Mouse (Mus musculus) midbrain, embryonic 14.5 days (tissue): Measurements from ENCODE around the gene Dnah9. TPM values are rescaled to one million over a fixed set of nuclear protein-coding genes. Genes with fewer than 3 reads are reported as not detected.

ENCODE experiments used
- ATAC-seq: fragments of 200-750 bp; cut with Nextera tagmentation; 2 replicates; pipeline ENCODE4 v1.8.0; 2017; ENCODE audit warnings: moderate number of reproducible peaks, moderate library complexity; ENCODE audit not compliant: low FRiP score, low TSS enrichment
- DNase-seq: peaks from one replicate; pipeline ENCODE4 v3.0.0-alpha.2; 2015
- H3K27ac ChIP-seq: fragments of 300-500 bp; sonication (generic); replicated peaks from 2 replicates; pipeline ENCODE4 v1.5.1; 2014; ENCODE audit warnings: mild to moderate bottlenecking, low read depth, low read length, moderate library complexity
- H3K27me3 ChIP-seq: fragments of 300-500 bp; sonication (generic); 2 replicates; pipeline ENCODE4 v1.6.1; 2014; ENCODE audit warnings: low read length, control low read depth, mixed read lengths; ENCODE audit not compliant: control insufficient read depth, insufficient read depth
- H3K36me3 ChIP-seq: fragments of 300-500 bp; sonication (generic); 2 replicates; pipeline ENCODE4 v1.6.1; 2014; ENCODE audit warnings: low read length, control low read depth; ENCODE audit not compliant: control insufficient read depth, insufficient read depth
- H3K4me1 ChIP-seq: fragments of 300-500 bp; sonication (generic); 2 replicates; pipeline ENCODE4 v1.6.1; 2014; ENCODE audit warnings: mild to moderate bottlenecking, antibody characterized with exemption, low read length, control low read depth; ENCODE audit not compliant: control insufficient read depth, insufficient read depth
- H3K4me2 ChIP-seq: fragments of 300-500 bp; sonication (generic); 2 replicates; pipeline ENCODE4 v1.6.1; 2014; ENCODE audit warnings: mild to moderate bottlenecking, low read length, moderate library complexity
- H3K4me3 ChIP-seq: fragments of 300-500 bp; sonication (generic); replicated peaks from 2 replicates; pipeline ENCODE4 v1.5.1; 2014; ENCODE audit warnings: low read depth, low read length
- H3K9ac ChIP-seq: fragments of 300-500 bp; sonication (generic); replicated peaks from 2 replicates; pipeline ENCODE4 v1.6.1; 2014; ENCODE audit warnings: mild to moderate bottlenecking, low read length, moderate library complexity
- H3K9me3 ChIP-seq: fragments of 300-500 bp; sonication (generic); 2 replicates; pipeline ENCODE4 v1.6.1; 2016; ENCODE audit warnings: low read length, control low read depth, mixed read lengths; ENCODE audit not compliant: control insufficient read depth
- WGBS: fragments of 180-500 bp; shearing (Covaris S2); extraction: QIAGEN DNeasy Blood & Tissue Kit; methylation state at CpG from one replicate; pipeline ENCODE4 v1.1.7; 2014; 5-methylcytosine and 5-hydroxymethylcytosine counted together
- polyA plus RNA-seq: library from polyadenylated mRNA; unstranded; fragments of >200 nt; fragmentation: Nextera tagmentation; extraction: Ambion mirVana; gene quantifications from 2 replicates; pipeline ENCODE4 v1.2.1, GENCODE M21; 2014

Gene Dnah9
- polyA plus RNA-seq, 1 experiment from 2014 or later, result 1.1 TPM

DNA sequence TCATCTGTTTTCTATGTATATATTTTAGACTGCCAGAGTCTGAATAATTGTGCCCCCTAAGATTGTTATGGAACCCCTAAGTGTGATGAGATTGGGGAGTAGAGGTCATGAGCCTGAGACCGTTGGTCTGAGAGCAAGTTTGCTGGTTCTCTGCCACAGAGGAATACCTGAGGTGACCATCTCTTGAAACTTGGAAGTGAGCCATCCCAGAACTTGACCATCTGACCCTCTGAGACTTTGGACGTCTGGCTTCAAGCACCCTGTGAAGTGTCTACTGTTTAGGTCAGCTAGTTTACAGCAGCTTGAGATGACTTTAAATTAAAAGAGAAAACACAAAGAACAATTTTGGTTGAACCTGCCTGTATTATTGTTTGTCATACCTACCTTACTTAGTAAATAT lies 125.8 kb downstream of the Dnah9 start:
- H3K36me3 ChIP-seq, result no peaks in the 10 kb centered on the region
- DNase-seq, result no peak
- no peak overlapping the region for H3K4me3 ChIP-seq
- no peak overlapping the region for H3K4me2 ChIP-seq
- H3K9me3 ChIP-seq, result no peaks in the 10 kb centered on the region
- no peak for ATAC-seq
- no peaks in the 10 kb centered on the region for H3K4me1 ChIP-seq
- 87% methylated on average over 2 of the region's 2 CpGs for WGBS
- H3K9ac ChIP-seq, result no peak overlapping the region
- no peak overlapping the region for H3K27ac ChIP-seq
- no peaks in the 10 kb centered on the region for H3K27me3 ChIP-seq

DNA sequence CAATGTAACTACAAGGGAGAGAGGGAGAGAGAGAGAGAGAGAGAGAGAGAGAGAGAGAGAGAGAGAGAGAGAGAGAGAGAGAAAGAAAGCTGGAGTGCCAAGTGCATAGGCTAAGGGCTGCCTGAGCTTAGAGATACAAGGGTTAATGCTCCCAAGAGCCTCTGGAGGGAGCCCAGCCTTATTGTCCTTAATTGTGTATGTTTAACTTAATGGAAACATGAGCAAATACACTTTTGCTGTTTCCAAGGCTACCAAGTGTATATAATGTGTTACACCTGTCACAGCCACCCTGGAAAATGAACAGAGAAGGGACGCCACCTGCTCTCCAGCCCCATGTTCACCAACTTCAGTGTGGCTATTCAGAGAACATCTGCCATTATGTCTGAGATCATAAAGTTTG lies 142.6 kb downstream of the Dnah9 start:
- H3K4me2 ChIP-seq, result no peak overlapping the region
- H3K36me3 ChIP-seq, result no peaks in the 10 kb centered on the region
- no peaks in the 10 kb centered on the region for H3K4me1 ChIP-seq
- no peak overlapping the region for H3K9ac ChIP-seq
- no peaks in the 10 kb centered on the region for H3K9me3 ChIP-seq
- H3K4me3 ChIP-seq, result no peak overlapping the region
- 95% methylated on average over 1 of the region's 1 CpGs for WGBS
- no peaks in the 10 kb centered on the region for H3K27me3 ChIP-seq
- no peak overlapping the region for H3K27ac ChIP-seq
- ATAC-seq, result no peak
- DNase-seq, result no peak

DNA sequence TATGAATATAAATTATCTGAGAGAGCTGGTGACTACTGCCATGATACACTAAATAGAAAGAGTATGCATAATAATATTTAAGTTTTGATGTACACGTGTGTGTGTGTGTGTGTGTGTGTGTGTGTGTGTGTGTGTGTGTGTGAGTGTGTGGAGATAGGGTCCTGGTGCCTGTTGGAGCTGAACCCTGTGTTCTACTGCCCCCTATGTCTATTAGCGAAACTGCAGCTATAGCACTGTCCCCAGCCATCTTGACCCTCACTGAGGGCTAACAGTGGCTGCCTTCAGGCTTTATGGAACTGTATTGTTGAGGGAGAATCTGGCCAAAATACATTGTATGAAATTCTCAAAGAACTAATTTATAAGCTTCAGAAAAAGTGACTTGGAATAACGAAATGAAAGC lies 192.5 kb downstream of the Dnah9 start:
- DNase-seq (no peak), ATAC-seq (no peak)
- Histone ChIP-seq H3K27ac (no peak overlapping the region), H3K36me3 (no peaks in the 10 kb centered on the region), H3K9me3 (no peaks in the 10 kb centered on the region), H3K9ac (no peak overlapping the region), H3K27me3 (no peaks in the 10 kb centered on the region), H3K4me1 (no peaks in the 10 kb centered on the region), H3K4me3 (no peak overlapping the region), H3K4me2 (no peak overlapping the region)
- 68% methylated on average over 3 of the region's 3 CpGs for WGBS

DNA sequence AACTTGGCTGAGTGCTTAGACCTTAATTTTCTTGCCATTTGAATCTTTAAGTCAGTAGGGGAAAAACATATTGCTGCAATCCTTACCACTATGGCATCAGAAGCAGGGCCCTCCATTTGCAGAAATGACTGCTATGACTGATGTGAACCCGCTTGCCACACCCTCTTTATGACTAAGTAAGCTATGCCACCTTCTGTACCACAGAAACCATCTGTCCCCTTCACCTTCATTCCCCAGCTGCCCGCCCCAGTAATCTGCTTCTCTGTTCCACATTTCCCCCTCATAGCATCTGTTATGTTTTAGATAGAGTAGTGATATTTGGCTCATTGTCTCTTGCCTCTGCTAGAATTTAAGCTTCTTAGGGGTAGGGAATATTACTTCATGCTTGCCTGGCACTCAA lies 237.6 kb downstream of the Dnah9 start:
- no peak for ATAC-seq
- Histone ChIP-seq H3K9ac (no peak overlapping the region), H3K9me3 (no peaks in the 10 kb centered on the region), H3K4me1 (peaks cover 7% of the 10 kb centered on the region; the same call in 1 of the 2 replicates), H3K4me2 (no peak overlapping the region), H3K36me3 (no peaks in the 10 kb centered on the region), H3K27me3 (no peaks in the 10 kb centered on the region), H3K27ac (no peak overlapping the region), H3K4me3 (no peak overlapping the region)
- 88% methylated on average over 2 of the region's 2 CpGs for WGBS
- no peak for DNase-seq

DNA sequence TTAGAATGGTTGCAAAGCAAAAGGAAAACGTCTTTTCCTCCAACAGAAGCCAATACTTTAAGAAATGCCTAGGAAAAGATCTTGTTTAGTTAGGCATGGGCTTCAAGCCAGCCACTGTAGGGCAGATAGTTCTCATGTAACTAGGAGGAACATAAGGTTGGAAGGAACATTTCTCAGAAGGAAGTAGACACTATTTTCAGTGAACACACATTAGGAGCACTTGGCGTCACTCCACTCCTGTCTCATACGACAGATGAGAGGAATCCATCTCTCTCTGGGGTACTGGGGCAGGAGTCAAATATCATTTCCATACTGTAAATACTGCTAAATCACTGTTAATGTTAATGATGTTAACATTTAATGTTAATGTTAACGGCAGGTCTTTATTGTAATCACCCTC lies 238.0 kb downstream of the Dnah9 start:
- Histone ChIP-seq H3K27me3 (no peaks in the 10 kb centered on the region), H3K4me2 (no peak overlapping the region), H3K9ac (no peak overlapping the region), H3K4me1 (peaks cover 7% of the 10 kb centered on the region; the same call in 1 of the 2 replicates), H3K27ac (no peak overlapping the region), H3K36me3 (no peaks in the 10 kb centered on the region), H3K9me3 (no peaks in the 10 kb centered on the region), H3K4me3 (no peak overlapping the region)
- 84% methylated on average over 4 of the region's 4 CpGs for WGBS
- DNase-seq (no peak), ATAC-seq (no peak)

DNA sequence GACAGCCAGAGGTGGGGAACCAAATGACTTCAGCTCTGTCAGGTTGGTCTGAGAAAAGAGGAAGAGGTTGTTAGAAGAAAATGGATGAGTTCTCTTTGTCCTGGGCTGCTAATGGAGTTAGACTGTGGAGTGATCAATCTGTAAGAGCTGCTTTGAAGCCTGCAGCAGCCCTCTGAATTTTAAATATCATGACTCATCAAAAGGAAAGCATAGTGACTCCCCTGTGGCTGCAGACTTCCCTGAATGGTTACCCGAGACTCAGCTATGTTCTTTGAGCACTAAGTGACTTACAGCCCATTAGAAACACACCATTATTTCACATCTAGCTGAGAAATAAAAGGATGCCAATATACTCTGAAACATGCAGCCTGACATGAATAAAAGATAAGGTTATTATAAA lies 240.4 kb downstream of the Dnah9 start:
- Histone ChIP-seq H3K4me3 (no peak overlapping the region), H3K9me3 (no peaks in the 10 kb centered on the region), H3K27me3 (no peaks in the 10 kb centered on the region), H3K9ac (no peak overlapping the region), H3K36me3 (no peaks in the 10 kb centered on the region), H3K4me2 (no peak overlapping the region), H3K27ac (peak overlapping the region; percentile 66), H3K4me1 (peaks cover 7% of the 10 kb centered on the region; the same call in 1 of the 2 replicates)
- DNase-seq (peak; percentile 58), ATAC-seq (no peak)
- 31% methylated on average over 1 of the region's 1 CpGs for WGBS

DNA sequence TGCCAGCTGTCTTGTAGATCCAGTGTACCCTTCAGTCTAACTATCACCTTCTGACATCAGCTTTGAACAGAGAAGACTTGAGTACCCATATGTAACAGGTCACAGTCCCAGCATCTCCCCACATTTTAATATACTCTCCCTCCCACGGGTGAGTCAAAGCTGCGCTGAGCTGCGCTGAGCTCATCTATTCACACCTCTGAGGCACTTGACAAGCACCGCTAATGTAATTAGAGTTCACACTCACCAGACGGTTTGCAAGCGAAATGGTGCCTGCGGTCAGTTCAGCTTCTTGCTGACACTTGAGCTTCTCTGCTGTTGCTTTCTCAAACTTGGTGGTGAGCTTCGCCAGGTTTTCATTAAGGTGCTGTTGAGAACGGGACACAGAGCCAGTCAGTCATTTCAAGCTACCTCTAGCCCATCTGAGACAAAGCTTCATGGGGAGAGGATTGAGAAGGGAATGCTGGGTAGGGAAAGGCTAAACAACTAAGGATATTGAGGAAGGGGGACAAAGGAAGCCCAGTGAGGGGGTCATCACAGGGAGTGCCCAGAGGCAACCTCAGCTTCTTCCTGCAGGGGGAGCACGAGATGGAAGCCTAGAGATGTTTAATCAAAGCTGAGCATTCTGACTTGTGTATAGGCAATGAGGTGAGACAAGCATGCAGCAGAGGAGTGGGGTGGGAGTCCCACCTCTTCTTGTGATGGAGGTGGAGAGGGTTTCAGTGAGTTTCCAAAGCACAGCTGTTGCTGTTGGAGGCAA lies 249.7 kb downstream of the Dnah9 start:
- H3K36me3 ChIP-seq, result no peaks in the 10 kb centered on the region
- no peaks in the 10 kb centered on the region for H3K4me1 ChIP-seq
- no peaks in the 10 kb centered on the region for H3K27me3 ChIP-seq
- no peaks in the 10 kb centered on the region for H3K9me3 ChIP-seq
- DNase-seq (peak; percentile 4), ATAC-seq (no peak)
- 74% methylated on average over 10 of the region's 10 CpGs for WGBS
- no peak overlapping the region for H3K9ac ChIP-seq
- H3K4me2 ChIP-seq, result no peak overlapping the region
- no peak overlapping the region for H3K4me3 ChIP-seq
- H3K27ac ChIP-seq, result no peak overlapping the region

DNA sequence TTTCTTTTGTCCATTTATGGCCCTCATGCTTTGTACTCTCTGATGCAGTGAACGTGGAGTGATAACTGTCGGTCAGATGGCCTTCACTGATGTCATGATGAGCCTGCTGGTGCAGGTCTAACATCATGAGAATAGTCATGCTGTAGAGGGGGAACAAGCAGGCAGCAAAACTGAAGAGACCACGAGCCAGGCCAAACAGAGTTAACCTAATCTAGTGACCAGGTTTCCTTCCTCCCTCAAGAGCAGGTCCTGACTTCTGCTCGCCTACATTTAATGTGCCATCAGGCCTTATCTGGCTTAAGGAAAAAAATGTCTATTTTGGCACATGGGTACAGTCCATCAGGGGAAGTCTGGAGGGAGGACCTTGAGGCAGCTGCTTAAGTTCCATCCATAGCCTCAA lies 259.2 kb downstream of the Dnah9 start:
- Histone ChIP-seq H3K27ac (no peak overlapping the region), H3K4me3 (no peak overlapping the region), H3K36me3 (no peaks in the 10 kb centered on the region), H3K4me1 (no peaks in the 10 kb centered on the region), H3K9me3 (no peaks in the 10 kb centered on the region), H3K27me3 (no peaks in the 10 kb centered on the region), H3K4me2 (no peak overlapping the region), H3K9ac (no peak overlapping the region)
- DNase-seq (no peak), ATAC-seq (no peak)
- 83% methylated on average over 4 of the region's 4 CpGs for WGBS

DNA sequence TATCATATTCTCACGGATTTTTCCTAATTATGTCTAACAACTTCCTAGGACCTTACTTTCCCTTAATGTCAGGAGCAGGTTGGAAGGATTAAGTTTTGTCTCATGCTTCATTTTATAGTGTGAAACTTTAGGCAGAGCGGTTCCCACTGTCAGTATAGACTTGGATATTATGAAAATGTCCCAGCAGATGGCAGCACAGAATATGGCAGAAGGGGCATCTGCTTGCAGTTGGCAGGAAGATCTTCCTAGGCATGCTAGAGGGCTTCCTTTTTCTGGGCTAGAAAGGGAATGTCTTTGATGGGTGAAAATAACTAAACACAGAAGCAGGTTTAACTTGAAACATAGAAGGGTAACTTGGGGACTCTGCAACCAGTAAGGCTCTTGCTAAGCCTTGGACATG lies 262.9 kb downstream of the Dnah9 start:
- Histone ChIP-seq H3K27ac (no peak overlapping the region), H3K9ac (no peak overlapping the region), H3K4me2 (no peak overlapping the region), H3K9me3 (no peaks in the 10 kb centered on the region), H3K36me3 (no peaks in the 10 kb centered on the region), H3K4me3 (no peak overlapping the region), H3K27me3 (no peaks in the 10 kb centered on the region), H3K4me1 (no peaks in the 10 kb centered on the region)
- ATAC-seq, result no peak
- DNase-seq, result peak; percentile 79
- 74% methylated on average over 2 of the region's 2 CpGs for WGBS
